Mouse (Mus musculus): ENCODE results near the gene Rapgef2. TPM values are rescaled to one million over a fixed set of nuclear protein-coding genes. Genes with fewer than 3 reads are reported as not detected.

Gene Rapgef2
- polyA plus RNA-seq, 1 experiment from 2014 or later, result 4.4 TPM

DNA sequence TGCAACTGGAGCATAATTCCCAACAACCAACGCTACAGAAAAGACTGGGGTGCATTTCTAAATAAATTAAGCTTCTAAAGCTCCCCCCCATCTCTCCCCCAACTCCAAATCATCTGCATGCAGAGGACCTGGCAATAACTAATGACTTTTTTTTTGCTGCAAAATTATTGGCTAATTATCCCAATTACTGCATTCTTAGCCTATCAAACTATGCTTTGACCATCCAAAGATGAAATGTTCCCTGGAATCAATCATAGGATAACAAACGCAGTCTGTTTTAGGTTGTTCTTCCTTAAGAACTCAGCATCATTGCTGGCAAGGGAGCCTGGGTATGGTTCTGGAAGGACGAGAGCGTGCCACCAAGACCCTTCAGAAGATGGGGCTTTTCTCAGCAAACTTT lies 22.3 kb upstream of the Rapgef2 start:
- Histone ChIP-seq H3K27me3 (ENCODE audit: control insufficient read depth, insufficient read depth, low read length) (no peaks in the 10 kb centered on the region), H3K4me2 (ENCODE audit: low read depth, low read length) (no peak overlapping the region), H3K9ac (ENCODE audit: low read length) (no peak overlapping the region), H3K4me1 (ENCODE audit: control insufficient read depth, insufficient read depth, low read length) (peaks cover 2% of the 10 kb centered on the region; the same call in 1 of the 2 replicates), H3K9me3 (replicated peaks; ENCODE audit: control insufficient read depth, low read length) (no peaks in the 10 kb centered on the region), H3K27ac (ENCODE audit: low read length) (no peak overlapping the region), H3K4me3 (replicated peaks; ENCODE audit: low read length) (no peak overlapping the region), H3K36me3 (ENCODE audit: control insufficient read depth, insufficient read depth, low read length) (no peaks in the 10 kb centered on the region)
- no peak for ATAC-seq (ENCODE audit: insufficient read depth, low FRiP score)
- 81% methylated on average over 4 of the region's 4 CpGs for WGBS

- Histone ChIP-seq H3K27ac (ENCODE audit: low read length) (no peak overlapping the region), H3K4me2 (ENCODE audit: low read depth, low read length) (no peak overlapping the region), H3K4me3 (replicated peaks; ENCODE audit: low read length) (no peak overlapping the region), H3K36me3 (ENCODE audit: control insufficient read depth, insufficient read depth, low read length) (no peaks in the 10 kb centered on the region), H3K27me3 (ENCODE audit: control insufficient read depth, insufficient read depth, low read length) (no peaks in the 10 kb centered on the region), H3K9me3 (replicated peaks; ENCODE audit: control insufficient read depth, low read length) (no peaks in the 10 kb centered on the region), H3K4me1 (ENCODE audit: control insufficient read depth, insufficient read depth, low read length) (no peaks in the 10 kb centered on the region), H3K9ac (ENCODE audit: low read length) (no peak overlapping the region)
- no peak for ATAC-seq (ENCODE audit: insufficient read depth, low FRiP score)
- WGBS, result 81% methylated on average over 15 of the region's 15 CpGs
These were observed 13.1 kb upstream of the Rapgef2 start for GRCm38 (mm10) chr3:79299401-79299800.

DNA sequence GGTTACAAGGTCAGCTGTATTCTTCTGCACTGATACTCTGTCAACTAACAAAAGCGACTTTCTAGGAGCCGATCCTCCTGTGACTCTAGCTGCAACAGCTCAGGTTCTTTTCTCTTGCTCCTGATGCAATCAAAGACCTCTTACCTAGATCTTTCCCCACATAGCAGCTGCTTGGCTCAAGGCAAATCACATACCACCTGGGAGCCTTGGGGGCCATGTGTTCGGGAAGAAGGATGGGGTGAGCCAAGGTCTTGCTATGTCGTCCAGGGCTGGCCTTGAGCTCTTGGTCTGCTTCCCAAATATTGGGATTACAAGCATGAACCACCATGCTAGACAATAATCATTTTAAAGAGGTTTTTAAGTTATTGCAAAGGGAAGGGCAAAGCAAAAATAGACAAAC lies 11.0 kb upstream of the Rapgef2 start:
- Histone ChIP-seq H3K4me3 (replicated peaks; ENCODE audit: low read length) (no peak overlapping the region), H3K27me3 (ENCODE audit: control insufficient read depth, insufficient read depth, low read length) (no peaks in the 10 kb centered on the region), H3K36me3 (ENCODE audit: control insufficient read depth, insufficient read depth, low read length) (no peaks in the 10 kb centered on the region), H3K4me2 (ENCODE audit: low read depth, low read length) (no peak overlapping the region), H3K9ac (ENCODE audit: low read length) (no peak overlapping the region), H3K27ac (ENCODE audit: low read length) (no peak overlapping the region), H3K9me3 (replicated peaks; ENCODE audit: control insufficient read depth, low read length) (no peaks in the 10 kb centered on the region), H3K4me1 (ENCODE audit: control insufficient read depth, insufficient read depth, low read length) (no peaks in the 10 kb centered on the region)
- ATAC-seq (ENCODE audit: insufficient read depth, low FRiP score), result no peak
- WGBS, result 78% methylated on average over 4 of the region's 4 CpGs

DNA sequence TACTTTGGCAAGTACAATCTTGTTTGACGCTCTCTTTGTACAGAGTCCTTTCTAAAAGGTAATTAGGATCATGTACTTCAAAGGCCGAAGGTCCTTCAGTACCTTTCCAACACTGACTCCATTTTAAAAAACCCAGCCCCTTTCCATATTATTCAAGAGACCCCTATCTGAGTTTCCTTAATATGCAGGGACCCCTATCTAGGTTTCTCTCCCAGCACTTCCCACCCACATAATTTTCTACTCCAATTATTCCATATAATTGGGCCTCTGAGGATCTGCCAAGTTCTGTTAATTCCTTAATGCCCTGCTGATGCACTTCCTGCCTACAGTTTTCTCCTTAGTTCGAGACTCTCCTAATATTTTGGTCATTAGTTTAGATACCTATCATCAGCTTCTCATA lies 10.3 kb upstream of the Rapgef2 start:
- ATAC-seq (ENCODE audit: insufficient read depth, low FRiP score), result no peak

GRCm38 (mm10) chr3:79296049-79296448 lies 9.7 kb upstream of the Rapgef2 start:
- Histone ChIP-seq H3K9ac (ENCODE audit: low read length) (no peak overlapping the region), H3K4me3 (replicated peaks; ENCODE audit: low read length) (no peak overlapping the region), H3K4me1 (ENCODE audit: control insufficient read depth, insufficient read depth, low read length) (no peaks in the 10 kb centered on the region), H3K27ac (ENCODE audit: low read length) (no peak overlapping the region), H3K4me2 (ENCODE audit: low read depth, low read length) (no peak overlapping the region), H3K27me3 (ENCODE audit: control insufficient read depth, insufficient read depth, low read length) (no peaks in the 10 kb centered on the region), H3K36me3 (ENCODE audit: control insufficient read depth, insufficient read depth, low read length) (no peaks in the 10 kb centered on the region), H3K9me3 (replicated peaks; ENCODE audit: control insufficient read depth, low read length) (no peaks in the 10 kb centered on the region)
- 58% methylated on average over 5 of the region's 5 CpGs for WGBS
- ATAC-seq (ENCODE audit: insufficient read depth, low FRiP score), result no peak

More for the DNA sequence above, 10.3 kb upstream of the Rapgef2 start:
- no peak overlapping the region for H3K4me2 ChIP-seq (ENCODE audit: low read depth, low read length)
- WGBS, result 90% methylated on average over 3 of the region's 3 CpGs
- H3K9ac ChIP-seq (ENCODE audit: low read length), result no peak overlapping the region
- no peaks in the 10 kb centered on the region for H3K9me3 ChIP-seq (replicated peaks; ENCODE audit: control insufficient read depth, low read length)
- H3K4me3 ChIP-seq (replicated peaks; ENCODE audit: low read length), result no peak overlapping the region
- no peaks in the 10 kb centered on the region for H3K4me1 ChIP-seq (ENCODE audit: control insufficient read depth, insufficient read depth, low read length)
- no peak overlapping the region for H3K27ac ChIP-seq (ENCODE audit: low read length)
- H3K36me3 ChIP-seq (ENCODE audit: control insufficient read depth, insufficient read depth, low read length), result no peaks in the 10 kb centered on the region
- H3K27me3 ChIP-seq (ENCODE audit: control insufficient read depth, insufficient read depth, low read length), result no peaks in the 10 kb centered on the region

DNA sequence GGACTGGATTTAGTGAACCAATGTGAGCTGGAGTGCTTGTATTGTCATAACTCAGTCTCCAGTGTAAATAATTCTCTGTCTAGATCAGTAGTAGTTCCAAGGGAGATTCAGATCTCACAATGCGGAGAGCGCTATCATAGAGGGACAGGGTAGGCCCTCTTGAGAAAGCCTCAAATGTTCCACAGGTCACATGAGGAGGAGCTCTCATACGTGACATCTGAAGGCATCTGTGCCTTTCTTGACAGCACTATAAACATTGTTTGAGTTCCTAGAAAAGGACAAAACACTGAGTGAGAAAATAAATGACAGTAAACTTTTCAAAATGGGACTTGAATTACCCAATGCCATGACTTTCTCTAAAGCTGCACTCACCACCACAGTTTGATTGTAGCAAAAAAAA lies 8.4 kb upstream of the Rapgef2 start:
- no peak overlapping the region for H3K4me2 ChIP-seq (ENCODE audit: low read depth, low read length)
- H3K9ac ChIP-seq (ENCODE audit: low read length), result no peak overlapping the region
- WGBS, result 85% methylated on average over 3 of the region's 3 CpGs
- no peaks in the 10 kb centered on the region for H3K27me3 ChIP-seq (ENCODE audit: control insufficient read depth, insufficient read depth, low read length)
- no peak overlapping the region for H3K4me3 ChIP-seq (replicated peaks; ENCODE audit: low read length)
- ATAC-seq (ENCODE audit: insufficient read depth, low FRiP score), result no peak
- H3K36me3 ChIP-seq (ENCODE audit: control insufficient read depth, insufficient read depth, low read length), result no peaks in the 10 kb centered on the region
- no peaks in the 10 kb centered on the region for H3K4me1 ChIP-seq (ENCODE audit: control insufficient read depth, insufficient read depth, low read length)
- no peak overlapping the region for H3K27ac ChIP-seq (ENCODE audit: low read length)
- no peaks in the 10 kb centered on the region for H3K9me3 ChIP-seq (replicated peaks; ENCODE audit: control insufficient read depth, low read length)

DNA sequence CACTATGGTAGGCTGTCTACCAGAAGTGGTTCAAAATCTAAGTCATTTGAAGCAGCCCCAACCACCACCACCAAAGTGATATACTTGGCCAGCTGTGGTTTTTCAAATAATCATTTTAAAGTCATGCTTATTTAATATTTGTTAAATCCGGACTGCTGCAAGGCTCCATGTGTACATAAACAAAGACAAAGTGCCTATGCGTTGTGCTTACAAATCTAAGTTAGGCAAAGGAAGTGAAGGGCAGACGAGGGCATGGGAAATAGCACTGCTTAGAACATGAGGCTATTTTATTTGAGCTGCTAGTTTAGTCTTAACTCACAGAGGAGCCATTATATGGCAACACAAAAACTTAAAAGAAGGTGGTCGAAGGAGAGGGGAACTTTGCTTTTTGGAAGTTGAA lies 6.7 kb upstream of the Rapgef2 start:
- ATAC-seq (ENCODE audit: insufficient read depth, low FRiP score), result no peak
- 32% methylated on average over 4 of the region's 4 CpGs for WGBS
- Histone ChIP-seq H3K4me1 (ENCODE audit: control insufficient read depth, insufficient read depth, low read length) (peaks cover 3% of the 10 kb centered on the region; the same call in 1 of the 2 replicates), H3K9ac (ENCODE audit: low read length) (no peak overlapping the region), H3K27ac (ENCODE audit: low read length) (no peak overlapping the region), H3K9me3 (replicated peaks; ENCODE audit: control insufficient read depth, low read length) (no peaks in the 10 kb centered on the region), H3K4me2 (ENCODE audit: low read depth, low read length) (no peak overlapping the region), H3K36me3 (ENCODE audit: control insufficient read depth, insufficient read depth, low read length) (no peaks in the 10 kb centered on the region), H3K27me3 (ENCODE audit: control insufficient read depth, insufficient read depth, low read length) (no peaks in the 10 kb centered on the region), H3K4me3 (replicated peaks; ENCODE audit: low read length) (no peak overlapping the region)

GRCm38 (mm10) chr3:79289050-79289449 lies 2.7 kb upstream of the Rapgef2 start:
- Histone ChIP-seq H3K9ac (ENCODE audit: low read length) (no peak overlapping the region), H3K9me3 (replicated peaks; ENCODE audit: control insufficient read depth, low read length) (no peaks in the 10 kb centered on the region), H3K4me3 (replicated peaks; ENCODE audit: low read length) (no peak overlapping the region), H3K27me3 (ENCODE audit: control insufficient read depth, insufficient read depth, low read length) (no peaks in the 10 kb centered on the region), H3K36me3 (ENCODE audit: control insufficient read depth, insufficient read depth, low read length) (no peaks in the 10 kb centered on the region), H3K27ac (ENCODE audit: low read length) (no peak overlapping the region), H3K4me1 (ENCODE audit: control insufficient read depth, insufficient read depth, low read length) (peaks cover 21% of the 10 kb centered on the region), H3K4me2 (ENCODE audit: low read depth, low read length) (no peak overlapping the region)
- 78% methylated on average over 3 of the region's 3 CpGs for WGBS
- no peak for ATAC-seq (ENCODE audit: insufficient read depth, low FRiP score)

GRCm38 (mm10) chr3:79287699-79288458 lies 1.6 kb upstream of the Rapgef2 start:
- peaks cover 29% of the 10 kb centered on the region for H3K4me1 ChIP-seq (ENCODE audit: control insufficient read depth, insufficient read depth, low read length)
- H3K27ac ChIP-seq (ENCODE audit: low read length), result peak overlapping the region; percentile 96
- no peaks in the 10 kb centered on the region for H3K9me3 ChIP-seq (replicated peaks; ENCODE audit: control insufficient read depth, low read length)
- H3K27me3 ChIP-seq (ENCODE audit: control insufficient read depth, insufficient read depth, low read length), result no peaks in the 10 kb centered on the region
- H3K36me3 ChIP-seq (ENCODE audit: control insufficient read depth, insufficient read depth, low read length), result no peaks in the 10 kb centered on the region
- WGBS, result 17% methylated on average over 17 of the region's 17 CpGs
- ATAC-seq (ENCODE audit: insufficient read depth, low FRiP score), result no peak
- H3K4me3 ChIP-seq (replicated peaks; ENCODE audit: low read length), result peak overlapping the region; percentile 76
- H3K9ac ChIP-seq (ENCODE audit: low read length), result peak overlapping the region; percentile 86
- H3K4me2 ChIP-seq (ENCODE audit: low read depth, low read length), result peak overlapping the region; percentile 73
